Mouse (Mus musculus) erythroblast, embryonic 14.5 days (primary cell): ENCODE data around the gene Tmem266.

Experiments used
- GATA1 ChIP-seq: IDR thresholded peaks from 2 replicates; pipeline ENCODE4 v1.6.1; 2012; ENCODE audit warnings: low read length, inconsistent platforms, mixed read lengths
- TAL1 ChIP-seq: IDR thresholded peaks from 3 replicates; pipeline ENCODE4 v1.6.1; 2012; ENCODE audit warnings: low read length, inconsistent platforms, mixed read lengths

- TF ChIP-seq TAL1 (no peak), GATA1 (no peak)
Observed at GRCm38 (mm10) chr9:55377603-55378250, 51.0 kb downstream of the Tmem266 start.
